In the genomic region with DNA sequence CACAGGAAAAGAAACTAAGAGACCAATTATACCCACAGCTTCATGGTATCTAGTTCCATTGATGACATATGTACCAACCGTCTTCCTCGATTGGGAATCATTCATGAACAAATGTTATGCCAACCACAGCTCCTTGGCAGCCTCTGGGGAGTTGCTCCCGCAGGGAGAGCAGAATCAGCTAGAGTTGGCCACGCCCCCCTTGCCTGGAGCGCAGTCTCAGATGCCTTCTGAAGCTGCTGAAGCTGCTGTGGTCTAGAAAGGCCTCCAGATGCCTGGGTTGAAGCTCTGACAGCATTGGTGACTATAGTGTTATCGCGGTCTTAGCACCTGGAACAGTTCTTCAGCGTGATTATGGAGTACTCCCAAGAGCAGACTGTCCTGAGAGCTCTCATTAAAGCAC, we compare ENCODE assay signal across 12 mouse cellular contexts. TPM values are rescaled to one million over a fixed set of nuclear protein-coding genes. Genes with fewer than 3 reads are reported as not detected.
DNase-seq lines count a peak whose midpoint lies in the region; ATAC-seq and TF ChIP-seq lines count a peak whose summit lies in the region.
"Had no signal": no experiment of that assay in that cellular context is flagged by ENCODE, and none has a peak within 500 bp of the region (broad histone marks: within the 10 kb centered on the region; RNA-seq: fewer than 3 reads in every experiment).

No protein-coding gene starts in this region.

- peaks cover 6% of the 10 kb centered on the region; the same call in 1 of the 2 replicates for H3K36me3 ChIP-seq in heart, embryonic 13.5 days
- no peaks in the 10 kb centered on the region for H3K36me3 ChIP-seq in heart, adult 2 months (ENCODE audit: control insufficient read depth, insufficient read depth, low read length)
- H3K36me3 ChIP-seq in hindbrain, embryonic 16.5 days (ENCODE audit: control insufficient read depth, insufficient read depth, low read length): no peaks in the 10 kb centered on the region
- H3K36me3 ChIP-seq: hindbrain, embryonic 15.5 days had no signal

- no peak for TF ChIP-seq CTCF in heart, adult 2 months (IDR thresholded peaks at IDR 0.05)

- TF ChIP-seq POLR2A in heart, adult 2 months (IDR thresholded peaks at IDR 0.05; ENCODE audit: insufficient read depth, low read depth, low read length): no peak

- H3K9me3 ChIP-seq in heart, embryonic 13.5 days: no peaks in the 10 kb centered on the region; the same call in 1 of the 2 replicates
- no peaks in the 10 kb centered on the region for H3K9me3 ChIP-seq in hindbrain, embryonic 16.5 days (ENCODE audit: control insufficient read depth, low read length)
- H3K9me3 ChIP-seq: hindbrain, embryonic 15.5 days had no signal

- no peak overlapping the region for H3K9ac ChIP-seq in heart, embryonic 13.5 days
- no peak overlapping the region for H3K9ac ChIP-seq in heart, adult 2 months (ENCODE audit: low read depth, low read length)
- H3K9ac ChIP-seq in hindbrain, embryonic 16.5 days (ENCODE audit: low read depth, low read length): no peak overlapping the region
- H3K9ac ChIP-seq: hindbrain, embryonic 15.5 days had no signal

- no peaks in the 10 kb centered on the region for H3K27me3 ChIP-seq in heart, embryonic 13.5 days (replicated peaks)
- no peaks in the 10 kb centered on the region for H3K27me3 ChIP-seq in heart, adult 2 months (ENCODE audit: control insufficient read depth, insufficient read depth, low read length)
- H3K27me3 ChIP-seq in hindbrain, embryonic 16.5 days (replicated peaks; ENCODE audit: control insufficient read depth, insufficient read depth, low read length): no peaks in the 10 kb centered on the region
- H3K27me3 ChIP-seq: hindbrain, embryonic 15.5 days had no signal

- DNase-seq in heart, adult 2 months: no peak
- peak; percentile 80 for DNase-seq in ZHBTc4 (ENCODE audit: low read depth, low spot score)
- peak; percentile 14 for DNase-seq in embryo, embryonic 11 days
- DNase-seq in mesoderm, embryonic 11.5 days (ENCODE audit: low read depth, low spot score): peak; percentile 2
- DNase-seq in left cerebral cortex, postnatal 4 days: no peak

- H3K4me1 ChIP-seq in heart, embryonic 13.5 days: peaks cover 15% of the 10 kb centered on the region
- H3K4me1 ChIP-seq in heart, adult 2 months (ENCODE audit: control insufficient read depth, insufficient read depth, low read length): no peaks in the 10 kb centered on the region
- H3K4me1 ChIP-seq in hindbrain, embryonic 16.5 days (ENCODE audit: control insufficient read depth, insufficient read depth, low read depth, low read length): peaks cover 3% of the 10 kb centered on the region

- H3K4me3 ChIP-seq in heart, embryonic 13.5 days: no peak overlapping the region
- H3K4me3 ChIP-seq in heart, adult 2 months: no peak overlapping the region
- no peak overlapping the region for H3K4me3 ChIP-seq in hindbrain, embryonic 16.5 days (ENCODE audit: low read length)
- H3K4me3 ChIP-seq: hindbrain, embryonic 15.5 days had no signal

- 47% methylated on average over 8 of the region's 8 CpGs for WGBS in heart, embryonic 13.5 days
- WGBS in heart, adult 2 months: 69% methylated on average over 8 of the region's 8 CpGs
- WGBS in hindbrain, embryonic 16.5 days: 50% methylated on average over 8 of the region's 8 CpGs

- TF ChIP-seq EP300 in heart, adult 2 months (IDR thresholded peaks at IDR 0.05; ENCODE audit: insufficient read depth, low read depth, low read length): no peak

- ATAC-seq in heart, embryonic 13.5 days (ENCODE audit: extremely low read depth, insufficient number of reproducible peaks, low FRiP score, low TSS enrichment): peak; percentile 61; the same call in 1 of the 2 replicates
- no peak for ATAC-seq in hindbrain, embryonic 16.5 days
- ATAC-seq: forebrain, embryonic 16.5 days had no signal

- intact Hi-C loops in heart, adult 2 months (cut with DNase I): loop anchor here (10.0 kb wide), 2 partner anchors 326 to 634 kb away; a partner anchor contains a TSS
- intact Hi-C loops in left cerebral cortex, postnatal 4 days (cut with DNase I): no loop called here

- no peaks in the 10 kb centered on the region for H3K79me2 ChIP-seq in heart, adult 2 months (replicated peaks; ENCODE audit: control insufficient read depth, insufficient read depth, low read length)

- H3K4me2 ChIP-seq in heart, embryonic 13.5 days: 0 out of 2 replicates have a peak overlapping the region, but pooled peaks have one; percentile 11
- no peak overlapping the region for H3K4me2 ChIP-seq in hindbrain, embryonic 16.5 days (ENCODE audit: low read length)
- H3K4me2 ChIP-seq: hindbrain, embryonic 15.5 days had no signal

- no peak overlapping the region for H3K27ac ChIP-seq in heart, embryonic 13.5 days (replicated peaks)
- no peak overlapping the region for H3K27ac ChIP-seq in heart, adult 2 months
- H3K27ac ChIP-seq in hindbrain, embryonic 16.5 days (ENCODE audit: low read depth, low read length): no peak overlapping the region
- H3K27ac ChIP-seq: hindbrain, embryonic 15.5 days; macrophage had no signal

RNA-seq across cellular contexts. Expression of a gene that starts 5.1 kb away (rescaled TPM):
- 21.2 and 24.5 TPM in 2 replicates for polyA plus RNA-seq in heart, embryonic 13.5 days (2015; fragmentation: Nextera tagmentation; extraction: Ambion mirVana)
- total RNA-seq in heart, adult 2 months (2021): 1 to 10 TPM; 5.5 to 8.1 TPM
- 2.3 and 4.0 TPM in 2 replicates for polyA plus RNA-seq in heart, adult 2 months (2012; rRNA removed)
- 10 to 100 TPM; 19.3 to 23.6 TPM for total RNA-seq in left cerebral cortex, postnatal 4 days (2021)
- polyA plus RNA-seq in hindbrain, embryonic 16.5 days (2015; fragmentation: Nextera tagmentation; extraction: Ambion mirVana): 50.7 and 55.3 TPM in 2 replicates

RNA-seq across cellular contexts. Expression of a gene that starts 11.3 kb away (rescaled TPM):
- polyA plus RNA-seq in heart, embryonic 13.5 days (2015; fragmentation: Nextera tagmentation; extraction: Ambion mirVana): not detected in 2 replicates
- not detected for total RNA-seq in heart, adult 2 months (2021)
- polyA plus RNA-seq in heart, adult 2 months (2012; rRNA removed): not detected in 2 replicates
- not detected for total RNA-seq in left cerebral cortex, postnatal 4 days (2021)
- polyA plus RNA-seq in hindbrain, embryonic 16.5 days (2015; fragmentation: Nextera tagmentation; extraction: Ambion mirVana): not detected in 2 replicates
- total RNA-seq: granulocyte monocyte progenitor cell, adult 5-6 weeks; left cerebral cortex, postnatal 14 days had no signal
- polyA plus RNA-seq: forebrain, embryonic 16.5 days; hindbrain, embryonic 15.5 days; macrophage had no signal

Comparison
In these comparisons a context has a peak if more than half of its experiments do, and no peak if none do; other contexts are left out.
1. DNase-seq: peak in ZHBTc4 (single experiment), embryo, embryonic 11 days (single experiment) and mesoderm, embryonic 11.5 days (single experiment); none in heart, adult 2 months (0 of 2) and left cerebral cortex, postnatal 4 days (single experiment).